Mouse (Mus musculus) bone marrow macrophage, adult 2 months (primary cell): ENCODE data around the gene Cbarp.

Source experiments
- CTCF ChIP-seq: IDR thresholded peaks from 2 replicates; pipeline ENCODE4 v1.5.1; 2012; ENCODE audit warnings: low read depth, mild to moderate bottlenecking, low read length, moderate library complexity
- POLR2A ChIP-seq: IDR thresholded peaks from 2 replicates; pipeline ENCODE4 v1.6.1; 2012; ENCODE audit warnings: mild to moderate bottlenecking, low read depth, low read length, borderline replicate concordance

DNA sequence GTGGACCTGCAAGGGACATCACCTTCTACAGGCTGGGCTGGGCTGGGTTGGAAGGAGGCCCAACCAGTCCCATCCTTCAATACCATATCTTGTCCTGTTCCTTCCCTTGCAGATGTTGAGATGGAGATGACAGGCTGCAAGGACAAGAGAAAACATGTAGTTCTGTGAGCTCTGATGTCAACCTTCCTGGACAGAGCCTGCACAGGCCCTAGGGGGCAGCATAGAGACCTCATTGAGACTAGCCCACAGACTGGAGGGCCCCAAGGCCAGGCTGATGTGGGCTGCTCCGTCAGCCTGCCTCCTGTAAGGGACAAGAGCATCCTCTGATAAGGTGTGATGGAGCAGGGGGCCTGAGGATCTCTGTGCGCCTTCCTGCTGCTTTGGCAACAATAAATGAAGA lies 34.1 kb upstream of the Cbarp start:
- TF ChIP-seq POLR2A (no peak), CTCF (peak; percentile 23)
